Mouse (Mus musculus): Measurements from ENCODE around the gene Ier5. TPM values are rescaled to one million over a fixed set of nuclear protein-coding genes. Genes with fewer than 3 reads are reported as not detected.

Ier5 gene
- polyA plus RNA-seq, 1 experiment from 2014 or later = 7.3 TPM

- WGBS (ENCODE audit: insufficient replicate concordance) = 88% methylated on average over 5 of the region's 5 CpGs
- H3K9ac ChIP-seq (ENCODE audit: low read depth, low read length) = no peak overlapping the region
- H3K27ac ChIP-seq (ENCODE audit: low read depth, low read length) = no peak overlapping the region
- no peak overlapping the region for H3K4me2 ChIP-seq
- no peaks in the 10 kb centered on the region for H3K4me1 ChIP-seq (ENCODE audit: control insufficient read depth, insufficient read depth, low read length)
- no peak for ATAC-seq (replicated peaks; ENCODE audit: insufficient number of reproducible peaks, low FRiP score, low TSS enrichment)
- H3K4me3 ChIP-seq (ENCODE audit: low read depth, low read length) = no peak overlapping the region
- no peaks in the 10 kb centered on the region for H3K9me3 ChIP-seq (replicated peaks; ENCODE audit: control insufficient read depth, low read length)
- no peaks in the 10 kb centered on the region for H3K36me3 ChIP-seq (ENCODE audit: control insufficient read depth, insufficient read depth, low read length)
- H3K27me3 ChIP-seq (ENCODE audit: control insufficient read depth, insufficient read depth, low read length) = no peaks in the 10 kb centered on the region
Measured at GRCm38 (mm10) chr1:155124397-155124796, 25.0 kb upstream of the Ier5 start.

- H3K36me3 ChIP-seq (ENCODE audit: control insufficient read depth, insufficient read depth, low read length) = no peaks in the 10 kb centered on the region
- no peaks in the 10 kb centered on the region for H3K9me3 ChIP-seq (replicated peaks; ENCODE audit: control insufficient read depth, low read length)
- WGBS (ENCODE audit: insufficient replicate concordance) = 76% methylated on average over 21 of the region's 21 CpGs
- ATAC-seq (replicated peaks; ENCODE audit: insufficient number of reproducible peaks, low FRiP score, low TSS enrichment) = no peak
- no peak overlapping the region for H3K4me2 ChIP-seq
- no peaks in the 10 kb centered on the region for H3K27me3 ChIP-seq (ENCODE audit: control insufficient read depth, insufficient read depth, low read length)
- H3K9ac ChIP-seq (ENCODE audit: low read depth, low read length) = no peak overlapping the region
- H3K4me3 ChIP-seq (ENCODE audit: low read depth, low read length) = no peak overlapping the region
- H3K27ac ChIP-seq (ENCODE audit: low read depth, low read length) = no peak overlapping the region
- H3K4me1 ChIP-seq (ENCODE audit: control insufficient read depth, insufficient read depth, low read length) = no peaks in the 10 kb centered on the region
Measured at GRCm38 (mm10) chr1:155121977-155122939, 22.8 kb upstream of the Ier5 start.

- H3K9me3 ChIP-seq (replicated peaks; ENCODE audit: control insufficient read depth, low read length) = no peaks in the 10 kb centered on the region
- H3K4me3 ChIP-seq (ENCODE audit: low read depth, low read length) = no peak overlapping the region
- 0 out of 2 replicates have a peak, but pooled peaks cover 2% of the 10 kb centered on the region for H3K27me3 ChIP-seq (ENCODE audit: control insufficient read depth, insufficient read depth, low read length)
- H3K9ac ChIP-seq (ENCODE audit: low read depth, low read length) = no peak overlapping the region
- no peaks in the 10 kb centered on the region for H3K36me3 ChIP-seq (ENCODE audit: control insufficient read depth, insufficient read depth, low read length)
- ATAC-seq (replicated peaks; ENCODE audit: insufficient number of reproducible peaks, low FRiP score, low TSS enrichment) = no peak
- 63% methylated on average over 1 of the region's 1 CpGs for WGBS (ENCODE audit: insufficient replicate concordance)
- no peak overlapping the region for H3K4me2 ChIP-seq
- H3K27ac ChIP-seq (ENCODE audit: low read depth, low read length) = no peak overlapping the region
- peaks cover under 1% of the 10 kb centered on the region; the same call in 1 of the 2 replicates for H3K4me1 ChIP-seq (ENCODE audit: control insufficient read depth, insufficient read depth, low read length)
Measured at GRCm38 (mm10) chr1:155119719-155120118, 20.3 kb upstream of the Ier5 start.

GRCm38 (mm10) chr1:155113946-155114345 lies 14.5 kb upstream of the Ier5 start:
- H3K36me3 ChIP-seq (ENCODE audit: control insufficient read depth, insufficient read depth, low read length) = no peaks in the 10 kb centered on the region
- no peak overlapping the region for H3K4me2 ChIP-seq
- no peak overlapping the region for H3K4me3 ChIP-seq (ENCODE audit: low read depth, low read length)
- H3K4me1 ChIP-seq (ENCODE audit: control insufficient read depth, insufficient read depth, low read length) = peaks cover 33% of the 10 kb centered on the region
- H3K9me3 ChIP-seq (replicated peaks; ENCODE audit: control insufficient read depth, low read length) = no peaks in the 10 kb centered on the region
- no peak overlapping the region for H3K27ac ChIP-seq (ENCODE audit: low read depth, low read length)
- no peak for ATAC-seq (replicated peaks; ENCODE audit: insufficient number of reproducible peaks, low FRiP score, low TSS enrichment)
- 16% methylated on average over 3 of the region's 3 CpGs for WGBS (ENCODE audit: insufficient replicate concordance)
- no peak overlapping the region for H3K9ac ChIP-seq (ENCODE audit: low read depth, low read length)
- H3K27me3 ChIP-seq (ENCODE audit: control insufficient read depth, insufficient read depth, low read length) = 0 out of 2 replicates have a peak, but pooled peaks cover 2% of the 10 kb centered on the region

- 0 out of 2 replicates have a peak, but pooled peaks cover 2% of the 10 kb centered on the region for H3K27me3 ChIP-seq (ENCODE audit: control insufficient read depth, insufficient read depth, low read length)
- H3K4me1 ChIP-seq (ENCODE audit: control insufficient read depth, insufficient read depth, low read length) = peaks cover 39% of the 10 kb centered on the region
- ATAC-seq (replicated peaks; ENCODE audit: insufficient number of reproducible peaks, low FRiP score, low TSS enrichment) = no peak
- H3K4me2 ChIP-seq = no peak overlapping the region
- H3K4me3 ChIP-seq (ENCODE audit: low read depth, low read length) = no peak overlapping the region
- WGBS (ENCODE audit: insufficient replicate concordance) = 74% methylated on average over 1 of the region's 1 CpGs
- no peak overlapping the region for H3K27ac ChIP-seq (ENCODE audit: low read depth, low read length)
- no peaks in the 10 kb centered on the region for H3K36me3 ChIP-seq (ENCODE audit: control insufficient read depth, insufficient read depth, low read length)
- H3K9ac ChIP-seq (ENCODE audit: low read depth, low read length) = no peak overlapping the region
- no peaks in the 10 kb centered on the region for H3K9me3 ChIP-seq (replicated peaks; ENCODE audit: control insufficient read depth, low read length)
Measured at GRCm38 (mm10) chr1:155112875-155113274, 13.4 kb upstream of the Ier5 start.

- 34% methylated on average over 4 of the region's 4 CpGs for WGBS (ENCODE audit: insufficient replicate concordance)
- H3K36me3 ChIP-seq (ENCODE audit: control insufficient read depth, insufficient read depth, low read length) = no peaks in the 10 kb centered on the region
- no peak for ATAC-seq (replicated peaks; ENCODE audit: insufficient number of reproducible peaks, low FRiP score, low TSS enrichment)
Measured at GRCm38 (mm10) chr1:155112118-155112517, 12.7 kb upstream of the Ier5 start.

GRCm38 (mm10) chr1:155111491-155111890 lies 12.1 kb upstream of the Ier5 start:
- 27% methylated on average over 6 of the region's 6 CpGs for WGBS (ENCODE audit: insufficient replicate concordance)
- H3K36me3 ChIP-seq (ENCODE audit: control insufficient read depth, insufficient read depth, low read length) = no peaks in the 10 kb centered on the region
- no peak overlapping the region for H3K4me3 ChIP-seq (ENCODE audit: low read depth, low read length)
- H3K4me1 ChIP-seq (ENCODE audit: control insufficient read depth, insufficient read depth, low read length) = peaks cover 39% of the 10 kb centered on the region
- H3K27ac ChIP-seq (ENCODE audit: low read depth, low read length) = no peak overlapping the region
- no peak overlapping the region for H3K4me2 ChIP-seq
- H3K9me3 ChIP-seq (replicated peaks; ENCODE audit: control insufficient read depth, low read length) = no peaks in the 10 kb centered on the region
- no peak overlapping the region for H3K9ac ChIP-seq (ENCODE audit: low read depth, low read length)
- ATAC-seq (replicated peaks; ENCODE audit: insufficient number of reproducible peaks, low FRiP score, low TSS enrichment) = no peak
- 0 out of 2 replicates have a peak, but pooled peaks cover 2% of the 10 kb centered on the region for H3K27me3 ChIP-seq (ENCODE audit: control insufficient read depth, insufficient read depth, low read length)

More at GRCm38 (mm10) chr1:155112118-155112517, 12.7 kb upstream of the Ier5 start:
- peaks cover 39% of the 10 kb centered on the region for H3K4me1 ChIP-seq (ENCODE audit: control insufficient read depth, insufficient read depth, low read length)
- H3K4me2 ChIP-seq = no peak overlapping the region
- no peak overlapping the region for H3K4me3 ChIP-seq (ENCODE audit: low read depth, low read length)
- no peak overlapping the region for H3K9ac ChIP-seq (ENCODE audit: low read depth, low read length)
- H3K9me3 ChIP-seq (replicated peaks; ENCODE audit: control insufficient read depth, low read length) = no peaks in the 10 kb centered on the region
- no peak overlapping the region for H3K27ac ChIP-seq (ENCODE audit: low read depth, low read length)
- H3K27me3 ChIP-seq (ENCODE audit: control insufficient read depth, insufficient read depth, low read length) = 0 out of 2 replicates have a peak, but pooled peaks cover 2% of the 10 kb centered on the region

GRCm38 (mm10) chr1:155109387-155110350 lies 10.2 kb upstream of the Ier5 start:
- ATAC-seq (replicated peaks; ENCODE audit: insufficient number of reproducible peaks, low FRiP score, low TSS enrichment) = no peak
- Histone ChIP-seq H3K4me3 (ENCODE audit: low read depth, low read length) (0 out of 2 replicates have a peak overlapping the region, but pooled peaks have one; percentile 4), H3K4me2 (peak overlapping the region; percentile 45), H3K36me3 (ENCODE audit: control insufficient read depth, insufficient read depth, low read length) (no peaks in the 10 kb centered on the region), H3K27ac (ENCODE audit: low read depth, low read length) (peak overlapping the region; percentile 78), H3K9ac (ENCODE audit: low read depth, low read length) (peak overlapping the region; percentile 55; the same call in 1 of the 2 replicates), H3K9me3 (replicated peaks; ENCODE audit: control insufficient read depth, low read length) (no peaks in the 10 kb centered on the region), H3K4me1 (ENCODE audit: control insufficient read depth, insufficient read depth, low read length) (peaks cover 38% of the 10 kb centered on the region), H3K27me3 (ENCODE audit: control insufficient read depth, insufficient read depth, low read length) (no peaks in the 10 kb centered on the region)
- WGBS (ENCODE audit: insufficient replicate concordance) = 15% methylated on average over 18 of the region's 18 CpGs
